Mouse (Mus musculus) lung, postnatal 0 days (tissue): ENCODE results near the gene Coil. TPM values are rescaled to one million over a fixed set of nuclear protein-coding genes. Genes with fewer than 3 reads are reported as not detected.
"Not testable (repeated sequence)": the region's sequence is repeated elsewhere in the genome, so short reads cannot be mapped to it uniquely, and the experiment has no call there.

Experiments used
- ATAC-seq: fragments of 200-750 bp; cut with Nextera tagmentation; 2 replicates; pipeline ENCODE4 v1.8.0; 2017; ENCODE audit warnings: moderate library complexity
- DNase-seq: peaks from one replicate; pipeline ENCODE4 v3.0.0-alpha.2; 2016; ENCODE audit warnings: low spot score
- H3K27ac ChIP-seq: fragments of 300-500 bp; sonication (generic); 2 replicates; pipeline ENCODE4 v1.5.1; 2014; ENCODE audit warnings: antibody characterized with exemption, mild to moderate bottlenecking, low read length, mixed read lengths
- H3K27me3 ChIP-seq: fragments of 300-500 bp; sonication (generic); replicated peaks from 2 replicates; pipeline ENCODE4 v1.6.1; 2014; ENCODE audit warnings: low read length, mixed read lengths; ENCODE audit not compliant: insufficient read depth
- H3K36me3 ChIP-seq: fragments of 300-500 bp; sonication (generic); 2 replicates; pipeline ENCODE4 v1.6.1; 2014; ENCODE audit warnings: low read length, mixed read lengths; ENCODE audit not compliant: insufficient read depth
- H3K4me1 ChIP-seq: fragments of 300-500 bp; sonication (generic); 2 replicates; pipeline ENCODE4 v1.6.1; 2014; ENCODE audit warnings: antibody characterized with exemption, low read depth, low read length, mixed read lengths; ENCODE audit not compliant: insufficient read depth
- H3K4me2 ChIP-seq: fragments of 300-500 bp; sonication (generic); replicated peaks from 2 replicates; pipeline ENCODE4 v1.6.1; 2014; ENCODE audit warnings: low read depth, mild to moderate bottlenecking, low read length, moderate library complexity, mixed read lengths
- H3K4me3 ChIP-seq: fragments of 300-500 bp; sonication (generic); 2 replicates; pipeline ENCODE4 v1.5.1; 2014; ENCODE audit warnings: low read depth, low read length
- H3K9ac ChIP-seq: fragments of 300-500 bp; sonication (generic); replicated peaks from 2 replicates; pipeline ENCODE4 v1.6.1; 2014; ENCODE audit warnings: low read depth, mild to moderate bottlenecking
- H3K9me3 ChIP-seq: fragments of 300-500 bp; sonication (generic); 2 replicates; pipeline ENCODE4 v1.6.1; 2016; ENCODE audit warnings: low read length, mixed read lengths
- CTCF ChIP-seq: IDR thresholded peaks from 2 replicates; pipeline ENCODE4 v1.5.1; 2016; ENCODE audit warnings: antibody characterized with exemption, mild to moderate bottlenecking
- EP300 ChIP-seq: IDR thresholded peaks from 2 replicates; pipeline ENCODE4 v1.6.1; 2016; ENCODE audit warnings: antibody characterized with exemption, mild to moderate bottlenecking, control low read depth
- WGBS: fragments of 180-500 bp; shearing (Covaris S2); extraction: QIAGEN DNeasy Blood & Tissue Kit; methylation state at CpG from one replicate; pipeline ENCODE4 v1.1.7; 2014; 5-methylcytosine and 5-hydroxymethylcytosine counted together
- polyA plus RNA-seq: library from polyadenylated mRNA; unstranded; fragments of >200 nt; fragmentation: Nextera tagmentation; extraction: Ambion mirVana; gene quantifications from 2 replicates; pipeline ENCODE4 v1.2.1, GENCODE M21; 2015

Coil gene
- polyA plus RNA-seq, 1 experiment from 2014 or later, result 5.6 TPM

GRCm38 (mm10) chr11:88996427-88996826, 26.4 kb downstream of the Coil start:
- Histone ChIP-seq H3K9me3 (no peaks in the 10 kb centered on the region), H3K9ac (0 out of 2 replicates have a peak overlapping the region, but pooled peaks have one; percentile 19), H3K36me3 (no peaks in the 10 kb centered on the region), H3K4me2 (no peak overlapping the region), H3K4me3 (no peak overlapping the region), H3K27me3 (no peaks in the 10 kb centered on the region), H3K27ac (peak overlapping the region; percentile 71), H3K4me1 (peaks cover 5% of the 10 kb centered on the region; the same call in 1 of the 2 replicates)
- WGBS, result 41% methylated on average over 7 of the region's 7 CpGs
- DNase-seq, result peak; percentile 75
- TF ChIP-seq CTCF (no peak), EP300 (peak; percentile 94)
- peak; percentile 24 for ATAC-seq

GRCm38 (mm10) chr11:88997343-88997742, 27.3 kb downstream of the Coil start:
- not testable (repeated sequence) for H3K27me3 ChIP-seq, H3K36me3 ChIP-seq, ATAC-seq, H3K9ac ChIP-seq, DNase-seq, H3K4me1 ChIP-seq, H3K9me3 ChIP-seq, H3K4me3 ChIP-seq, H3K4me2 ChIP-seq
- WGBS, result 82% methylated on average over 5 of the region's 5 CpGs
- peak overlapping the region; percentile 71; the same call in 1 of the 2 replicates for H3K27ac ChIP-seq
- peak; percentile 34; the same call in 1 of the 2 replicates for TF ChIP-seq CTCF

GRCm38 (mm10) chr11:88998406-88998805, 28.4 kb downstream of the Coil start:
- no peak overlapping the region for H3K9ac ChIP-seq
- H3K4me3 ChIP-seq, result no peak overlapping the region
- WGBS, result 23% methylated on average over 3 of the region's 3 CpGs
- TF ChIP-seq CTCF (no peak), EP300 (no peak)
- no peaks in the 10 kb centered on the region for H3K27me3 ChIP-seq
- no peak for ATAC-seq
- H3K27ac ChIP-seq, result peak overlapping the region; percentile 90; the same call in 1 of the 2 replicates
- no peak for DNase-seq
- peak overlapping the region; percentile 87; the same call in 1 of the 2 replicates for H3K4me2 ChIP-seq
- no peaks in the 10 kb centered on the region for H3K36me3 ChIP-seq
- H3K9me3 ChIP-seq, result no peaks in the 10 kb centered on the region
- H3K4me1 ChIP-seq, result peaks cover 16% of the 10 kb centered on the region; the same call in 1 of the 2 replicates

DNA sequence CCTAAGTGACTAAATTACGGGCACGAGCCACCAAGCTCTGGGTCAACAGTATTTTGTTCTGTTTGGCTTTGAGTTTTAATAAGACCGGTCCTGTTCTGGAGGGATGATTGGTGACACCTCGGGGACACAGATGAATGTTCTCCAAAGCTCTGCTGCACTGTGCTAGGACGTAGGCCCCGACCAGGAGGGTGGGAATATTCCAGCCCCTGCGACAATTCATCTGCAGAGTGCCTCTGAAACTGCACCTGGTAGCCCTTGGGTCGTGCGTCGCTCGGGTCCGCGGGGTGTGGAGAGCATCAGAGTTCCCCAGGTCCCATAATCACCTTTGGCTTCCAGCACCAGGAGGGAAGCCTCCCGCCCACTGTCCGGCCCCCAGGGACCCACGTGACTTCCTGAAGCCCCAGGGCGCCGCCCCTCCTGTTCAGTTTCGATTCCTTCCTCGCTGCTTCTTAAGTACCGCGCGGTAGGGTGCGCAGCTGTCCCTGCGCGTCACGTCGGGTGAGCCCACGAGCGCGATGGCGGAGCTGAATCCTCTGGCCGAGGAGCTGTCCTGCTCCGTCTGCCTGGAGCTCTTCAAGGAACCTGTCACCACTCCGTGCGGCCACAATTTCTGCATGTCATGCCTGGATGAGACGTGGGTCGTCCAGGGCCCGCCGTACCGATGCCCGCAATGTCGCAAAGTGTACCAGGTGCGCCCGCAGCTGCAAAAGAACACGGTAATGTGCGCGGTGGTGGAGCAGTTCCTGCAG, 29.1 kb downstream of the Coil start, which contains the start of gene Trim25:
Gene Trim25 (plus strand): TSS at position 403 of the 749 bp plus-strand sequence.
- Histone ChIP-seq H3K9me3 (no peaks in the 10 kb centered on the region), H3K4me2 (peak within 1 kb of the TSS; percentile 87), H3K36me3 (no peaks in the 10 kb centered on the region), H3K27ac (peak within 1 kb of the TSS; percentile 90), H3K4me1 (peaks cover 16% of the 10 kb centered on the region; the same call in 1 of the 2 replicates), H3K4me3 (peak within 1 kb of the TSS; percentile 86), H3K27me3 (no peaks in the 10 kb centered on the region), H3K9ac (peak within 1 kb of the TSS; percentile 89)
- DNase-seq, result peak; percentile 98
- peak; percentile 96 for ATAC-seq
- 3% methylated on average over 48 of the region's 48 CpGs for WGBS
- TF ChIP-seq EP300 (peak; percentile 36; the same call in 1 of the 2 replicates), CTCF (peak; percentile 57)

DNA sequence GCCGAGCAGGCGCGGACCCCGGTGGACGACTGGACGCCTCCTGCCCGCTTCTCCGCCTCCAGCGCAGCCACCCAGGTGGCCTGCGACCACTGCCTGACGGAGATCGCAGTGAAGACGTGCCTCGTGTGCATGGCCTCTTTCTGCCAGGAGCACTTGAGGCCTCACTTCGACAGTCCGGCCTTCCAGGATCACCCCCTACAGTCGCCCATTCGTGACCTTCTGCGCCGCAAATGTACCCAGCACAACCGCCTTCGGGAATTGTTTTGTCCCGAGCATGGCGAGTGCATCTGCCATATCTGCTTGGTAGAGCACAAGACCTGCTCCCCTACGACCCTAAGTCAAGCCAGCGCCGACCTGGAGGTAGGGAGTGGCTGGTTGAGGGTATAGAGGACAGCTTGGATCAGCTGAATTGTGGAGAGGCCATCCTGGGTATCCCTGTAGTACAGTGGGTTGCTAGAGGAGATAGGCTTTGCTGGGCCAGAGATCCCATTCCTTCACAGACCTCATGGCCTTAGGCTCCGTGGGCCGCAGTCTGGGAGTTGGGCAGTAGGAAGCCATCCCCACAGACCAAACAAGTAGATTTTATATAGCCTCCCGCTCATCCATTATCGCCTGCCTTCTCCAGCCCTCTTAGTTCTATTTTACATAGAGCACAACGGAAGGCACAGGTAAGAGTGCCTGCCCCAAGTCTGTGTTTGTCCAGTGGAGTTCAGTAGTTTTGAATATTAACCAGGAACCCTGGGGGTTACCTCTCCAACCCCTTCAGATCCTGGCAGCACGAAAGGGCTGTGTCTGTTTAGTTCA, 29.9 kb downstream of the Coil start:
- Histone ChIP-seq H3K4me2 (peak overlapping the region; percentile 87), H3K4me1 (peaks cover 16% of the 10 kb centered on the region; the same call in 1 of the 2 replicates), H3K9me3 (no peaks in the 10 kb centered on the region), H3K4me3 (peak overlapping the region; percentile 86), H3K27ac (peak overlapping the region; percentile 90), H3K27me3 (no peaks in the 10 kb centered on the region), H3K36me3 (no peaks in the 10 kb centered on the region), H3K9ac (peak overlapping the region; percentile 89)
- no peak for TF ChIP-seq CTCF
- no peak for TF ChIP-seq EP300
- ATAC-seq (peak; percentile 18), DNase-seq (peak; percentile 20)
- WGBS, result 17% methylated on average over 33 of the region's 33 CpGs

GRCm38 (mm10) chr11:89000527-89000819, 30.4 kb downstream of the Coil start:
- peak overlapping the region; percentile 90 for H3K27ac ChIP-seq
- H3K36me3 ChIP-seq, result no peaks in the 10 kb centered on the region
- peak overlapping the region; percentile 89 for H3K9ac ChIP-seq
- TF ChIP-seq CTCF (no peak), EP300 (no peak)
- ATAC-seq, result no peak
- H3K4me1 ChIP-seq, result peaks cover 16% of the 10 kb centered on the region; the same call in 1 of the 2 replicates
- H3K27me3 ChIP-seq, result no peaks in the 10 kb centered on the region
- DNase-seq, result peak; percentile 30
- peak overlapping the region; percentile 86 for H3K4me3 ChIP-seq
- H3K4me2 ChIP-seq, result peak overlapping the region; percentile 87
- H3K9me3 ChIP-seq, result no peaks in the 10 kb centered on the region
